Mouse (Mus musculus) megakaryocyte progenitor cell, adult 5-6 weeks (primary cell): ENCODE results near the gene 1700028K03Rik. TPM values are rescaled to one million over a fixed set of nuclear protein-coding genes. Genes with fewer than 3 reads are reported as not detected.

Experiments
- ATAC-seq: replicated peaks from 2 replicates; pipeline ENCODE4 v1.8.0; 2016; ENCODE audit warnings: mild to moderate bottlenecking, moderate TSS enrichment, inconsistent platforms; ENCODE audit not compliant: poor library complexity
- total RNA-seq, 2 experiments: library from RNA; stranded (forward) in 1 of 2; stranded (reverse) in 1 of 2; fragments of 157-497, 149-512 nt in 1 of 2; fragments of 200-1000 nt in 1 of 2; gene quantifications; 2 replicates each; pipeline versions ENCODE4 v1.2.3 to v1.2.4; 2015 to 2017

Gene 1700028K03Rik
- total RNA-seq (2015) (0.02 TPM in 1 of 2 replicates, not detected in the other), total RNA-seq (2017) (not detected in 2 replicates)

DNA sequence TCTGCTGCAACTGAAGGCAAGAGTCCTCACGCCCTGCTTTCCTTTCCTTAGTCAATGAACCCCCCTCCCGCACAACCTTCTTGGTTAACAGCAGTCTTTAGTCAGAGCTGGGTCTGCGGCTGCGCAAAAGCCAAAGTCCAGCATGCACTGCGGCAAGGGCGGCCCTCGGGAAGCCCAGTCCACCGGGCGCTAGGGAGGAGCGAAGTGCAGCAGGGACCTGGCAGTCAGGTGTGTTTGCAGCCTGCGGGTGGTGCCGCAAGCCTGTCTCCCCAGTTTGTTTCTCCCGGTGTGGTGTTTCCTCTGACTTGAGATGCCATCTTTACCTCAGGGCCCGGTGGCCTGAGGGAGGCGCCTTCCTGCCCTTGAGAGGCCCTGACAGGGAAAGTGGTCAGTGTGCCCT, at the start of gene 1700028K03Rik:
TSS of gene 1700028K03Rik (plus strand) at position 129 of the 400 bp plus-strand sequence.
- no peak for ATAC-seq

DNA sequence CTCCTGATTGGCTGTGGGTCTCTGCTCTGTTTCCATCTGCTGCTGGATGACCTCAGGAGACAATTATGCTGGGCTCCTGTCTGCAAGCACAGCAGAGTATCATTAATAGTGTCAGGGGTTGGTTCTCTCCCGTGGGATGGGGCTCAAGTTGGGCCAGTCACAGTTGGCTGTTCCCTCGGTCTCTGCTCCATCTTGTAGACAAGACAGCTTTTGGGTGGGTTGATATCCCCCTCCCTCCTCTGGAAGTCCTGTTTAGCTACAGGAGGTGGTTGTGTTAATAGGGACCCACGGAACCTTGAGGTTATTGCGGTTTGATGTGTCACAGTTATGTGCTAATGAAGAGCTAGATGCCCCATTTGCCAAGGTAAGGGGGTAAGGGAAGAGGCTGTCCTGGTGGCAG, 45.5 kb upstream of the 1700028K03Rik start:
- peak; percentile 37; the same call in 1 of the 2 replicates for ATAC-seq

DNA sequence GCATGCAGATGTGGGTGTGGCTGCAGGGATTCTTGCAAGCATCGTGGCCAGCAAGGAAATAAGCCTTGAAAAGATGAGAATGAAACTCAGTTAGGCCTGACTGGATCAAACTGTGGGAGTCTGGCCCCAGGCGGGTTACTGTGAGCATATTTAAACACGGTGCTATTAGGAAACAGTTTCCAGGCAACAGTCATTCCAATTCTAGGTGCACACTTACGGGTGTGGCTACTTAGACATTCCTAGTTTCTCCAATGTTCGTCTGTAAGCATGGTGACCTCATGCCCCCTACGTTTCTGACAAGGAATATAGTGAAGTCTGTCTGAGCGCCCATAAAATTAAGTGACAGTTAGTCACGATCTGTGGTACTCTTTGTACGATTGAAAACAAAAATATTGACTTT, 43.5 kb upstream of the 1700028K03Rik start:
- ATAC-seq = no peak

DNA sequence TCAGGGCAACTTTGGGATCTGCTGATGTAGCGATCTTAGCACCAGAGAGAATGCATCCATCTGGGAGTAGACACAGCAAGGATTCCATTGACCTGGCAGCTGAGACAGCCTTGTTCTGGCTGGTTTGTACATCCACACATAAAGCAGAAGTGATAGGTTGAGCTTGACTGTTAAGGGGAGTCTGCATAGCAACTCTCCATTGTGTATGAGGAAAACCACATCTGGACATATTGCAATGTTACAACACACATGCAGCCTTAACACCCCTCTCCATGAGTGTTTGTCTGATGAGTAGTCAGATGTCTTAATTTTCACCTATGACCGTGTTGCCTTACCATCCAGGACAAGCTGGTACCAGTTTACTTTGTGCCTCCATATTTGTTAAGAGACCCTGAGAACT, 42.0 kb upstream of the 1700028K03Rik start:
- ATAC-seq = peak; percentile 93

GRCm38 (mm10) chr5:107494759-107495158, 39.8 kb upstream of the 1700028K03Rik start:
- no peak; the same call in 1 of the 2 replicates for ATAC-seq

- no peak for ATAC-seq
These were observed 38.5 kb upstream of the 1700028K03Rik start for GRCm38 (mm10) chr5:107496047-107496446.

DNA sequence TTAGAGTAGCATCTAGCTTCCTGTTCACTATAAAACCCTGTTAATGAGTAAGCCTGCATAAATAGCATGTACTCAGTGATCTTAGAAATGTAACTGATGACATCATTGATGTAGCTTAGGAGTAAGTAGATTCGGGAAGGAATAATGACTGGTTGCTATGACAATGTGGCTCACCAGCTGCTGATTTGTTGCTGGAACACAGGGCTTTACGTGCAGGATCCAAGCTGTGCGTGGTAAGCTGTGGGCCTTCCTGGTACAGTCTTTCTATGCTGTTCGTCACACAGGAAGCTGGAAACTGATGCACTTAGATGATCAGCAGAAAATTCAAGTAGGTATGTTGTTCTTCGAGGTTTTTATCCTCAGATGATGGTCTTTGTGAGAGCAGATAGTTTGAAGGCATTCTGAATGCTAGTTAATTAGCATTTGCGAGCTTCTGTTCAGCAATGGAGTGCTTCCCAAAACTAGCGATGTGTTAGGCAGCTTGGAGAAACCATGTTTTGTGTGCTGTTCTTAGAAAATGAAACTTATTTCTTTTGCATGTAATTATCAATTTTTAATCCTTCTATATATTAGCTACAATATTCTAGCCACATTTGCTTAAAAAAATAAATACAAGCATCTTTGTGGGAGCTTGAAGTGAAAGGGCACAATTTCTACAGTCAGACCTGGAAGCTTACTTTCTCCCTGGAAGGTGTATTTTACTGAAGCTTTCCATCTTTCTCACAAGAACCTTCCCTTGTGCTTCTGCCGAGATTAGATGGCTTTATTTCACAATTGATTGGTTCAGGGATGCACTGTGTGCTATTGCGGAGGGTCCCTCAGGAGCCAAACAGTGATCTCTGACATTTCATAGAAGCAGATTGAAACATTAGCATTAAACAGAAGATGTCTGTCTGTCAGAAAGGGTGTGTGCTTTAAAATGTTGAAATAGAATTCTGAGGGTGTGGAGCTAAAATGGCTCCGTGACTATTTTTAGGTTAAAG, 36.7 kb upstream of the 1700028K03Rik start:
- no peak for ATAC-seq

DNA sequence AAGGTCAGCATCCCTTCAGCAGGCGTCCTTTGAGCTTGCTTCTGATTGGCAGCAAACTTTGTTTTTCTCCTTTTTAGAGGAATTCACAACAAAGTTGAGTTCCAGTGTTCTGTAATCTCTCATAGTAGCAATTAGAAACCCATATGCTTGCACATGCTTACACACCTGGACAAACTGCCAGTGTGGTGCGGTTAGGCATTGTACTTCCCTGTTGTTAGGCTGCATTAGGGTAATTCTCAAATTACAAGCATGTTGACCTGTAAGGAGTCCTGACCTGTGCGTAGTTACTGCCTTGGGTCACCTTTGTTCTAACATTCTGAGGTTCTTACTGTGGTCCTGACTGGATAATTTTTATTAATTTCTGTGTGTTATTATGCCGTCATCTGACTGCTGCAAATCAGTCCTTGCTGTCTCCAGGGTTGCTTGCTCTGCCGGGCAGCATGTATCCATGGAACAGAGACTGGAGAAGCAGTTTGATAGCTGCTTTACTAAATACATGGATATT, 35.7 kb upstream of the 1700028K03Rik start:
- no peak for ATAC-seq

DNA sequence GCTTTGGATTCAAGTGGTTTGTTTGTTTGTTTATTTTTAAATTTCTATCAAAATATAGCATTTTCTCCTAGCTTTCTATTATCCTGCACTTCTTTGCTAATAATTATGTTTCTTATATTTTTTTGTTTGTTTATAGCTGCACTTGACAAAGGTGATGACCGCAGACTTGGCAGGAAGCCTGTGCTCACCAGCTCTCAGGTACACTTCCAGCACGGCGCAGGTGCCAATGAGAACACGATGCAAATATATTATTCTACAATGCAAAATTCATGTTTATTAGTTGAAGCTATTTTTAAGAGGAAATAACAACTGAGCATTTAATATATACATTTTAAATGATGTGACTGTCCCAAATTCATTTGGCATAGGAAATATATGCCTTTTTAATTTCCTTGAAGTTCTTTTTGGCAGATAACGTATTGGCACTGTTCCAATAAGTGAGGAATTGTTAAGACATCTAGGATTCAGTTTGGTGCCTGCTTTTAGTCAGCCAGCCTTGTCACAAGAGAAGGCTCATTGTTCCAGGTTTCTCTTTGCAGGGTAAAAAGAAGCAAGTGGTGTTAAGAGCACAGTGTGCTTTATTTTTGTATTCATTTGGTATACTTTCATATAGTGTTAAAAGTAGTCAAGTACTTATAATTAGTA, 34.5 kb upstream of the 1700028K03Rik start:
- no peak for ATAC-seq

- ATAC-seq = no peak
These were observed 33.8 kb upstream of the 1700028K03Rik start for GRCm38 (mm10) chr5:107500741-107501140.

DNA sequence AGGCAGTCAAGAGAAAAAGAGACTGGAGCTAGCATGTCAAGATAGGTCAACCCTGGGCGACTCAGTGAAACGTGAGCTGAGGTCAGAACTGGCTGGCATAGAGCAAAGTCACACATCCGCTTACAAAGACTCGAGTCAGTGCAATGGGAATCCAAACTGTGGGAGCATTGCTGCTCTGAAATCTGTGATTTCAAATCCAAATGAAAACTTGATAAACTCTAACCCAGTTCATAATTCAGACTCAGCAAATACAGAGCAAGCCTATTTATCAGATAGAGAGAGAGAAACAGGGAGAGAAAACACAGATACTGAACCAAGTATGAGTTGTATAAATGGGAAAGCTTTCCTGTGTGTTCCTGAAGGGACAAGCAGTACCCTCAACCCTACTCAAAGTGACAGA, 27.2 kb upstream of the 1700028K03Rik start, which contains the start of gene Gm42669:
TSS of gene Gm42669 (plus strand) at position 301 of the 400 bp plus-strand sequence.
- ATAC-seq = no peak

DNA sequence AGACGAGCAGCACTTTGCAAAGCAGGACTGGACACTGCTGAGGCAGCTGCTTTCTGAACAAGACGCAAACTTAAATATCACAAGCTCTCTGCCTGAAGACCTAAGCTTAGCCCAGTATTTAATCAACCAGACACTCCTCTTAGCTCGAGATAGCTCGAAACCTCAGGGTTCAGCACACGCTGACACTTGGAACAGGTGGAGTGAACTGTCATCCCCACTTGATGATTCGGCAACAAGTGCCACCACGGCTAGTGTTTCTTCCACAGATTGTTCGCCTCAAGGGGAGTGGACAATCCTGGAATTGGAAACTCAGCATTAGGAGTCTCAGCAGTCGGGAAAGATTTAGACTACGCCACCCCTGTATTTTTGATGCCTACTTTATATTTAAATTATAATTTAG, 24.0 kb upstream of the 1700028K03Rik start:
- no peak for ATAC-seq

DNA sequence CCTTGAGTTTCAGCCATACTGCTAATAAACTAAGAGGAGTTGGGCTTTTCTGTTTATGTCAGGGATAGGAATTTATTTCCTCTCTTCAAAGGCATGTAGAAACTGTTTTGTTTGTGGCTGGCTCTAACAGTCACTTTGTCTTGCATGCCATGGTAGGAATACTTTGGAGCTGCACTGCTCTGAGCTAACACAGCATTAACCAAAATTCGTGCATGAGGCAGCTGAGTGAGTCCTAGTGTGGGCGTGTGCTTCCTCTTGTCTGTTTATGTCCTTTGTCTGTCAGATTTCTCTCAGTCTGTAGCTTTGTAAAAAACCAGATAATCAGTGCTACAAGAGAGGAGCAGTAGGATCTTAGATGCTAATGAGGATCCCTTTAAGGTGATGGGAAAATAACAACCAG, 23.2 kb upstream of the 1700028K03Rik start:
- ATAC-seq = no peak

DNA sequence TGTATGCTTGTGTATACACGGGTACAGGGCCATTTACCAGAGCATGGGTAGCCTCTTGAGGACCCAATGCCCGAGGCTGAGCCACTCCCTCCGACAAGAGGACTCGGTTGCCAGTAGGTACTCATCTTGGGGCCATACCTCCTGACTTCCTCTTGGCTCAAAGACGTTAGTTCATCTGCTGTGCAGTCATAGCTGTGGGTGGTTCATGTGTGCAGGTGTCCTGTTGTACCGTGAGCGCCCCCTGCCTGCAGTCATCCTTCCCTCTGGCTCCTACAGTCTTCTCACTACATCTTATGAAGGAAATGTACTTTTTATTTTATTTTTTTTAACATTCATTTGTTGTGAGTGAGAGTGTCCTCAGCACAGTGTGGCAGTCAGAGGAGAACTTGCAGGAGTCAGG, 20.9 kb upstream of the 1700028K03Rik start:
- ATAC-seq = peak; percentile 100

DNA sequence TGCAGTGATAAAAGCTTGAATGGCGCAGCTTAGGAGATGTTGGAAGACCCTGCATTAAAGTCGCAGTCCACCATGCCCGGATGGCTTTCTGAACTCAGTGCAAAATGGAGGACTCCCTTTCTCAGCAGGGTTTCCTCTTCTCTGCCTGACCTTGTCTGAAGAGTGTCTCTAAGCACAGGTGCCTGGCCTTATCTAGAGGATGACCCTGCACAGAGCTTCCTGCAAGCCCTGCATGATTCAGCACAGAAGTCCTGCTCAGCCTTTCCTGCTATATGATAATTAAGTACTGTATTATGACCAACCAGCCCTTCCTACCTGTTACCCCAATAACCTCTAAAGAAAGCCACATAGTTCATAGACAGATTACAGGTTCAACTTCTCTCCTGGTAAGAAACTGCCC, 19.1 kb upstream of the 1700028K03Rik start:
- no peak for ATAC-seq

GRCm38 (mm10) chr5:107516087-107516486, 18.4 kb upstream of the 1700028K03Rik start:
- ATAC-seq = no peak

DNA sequence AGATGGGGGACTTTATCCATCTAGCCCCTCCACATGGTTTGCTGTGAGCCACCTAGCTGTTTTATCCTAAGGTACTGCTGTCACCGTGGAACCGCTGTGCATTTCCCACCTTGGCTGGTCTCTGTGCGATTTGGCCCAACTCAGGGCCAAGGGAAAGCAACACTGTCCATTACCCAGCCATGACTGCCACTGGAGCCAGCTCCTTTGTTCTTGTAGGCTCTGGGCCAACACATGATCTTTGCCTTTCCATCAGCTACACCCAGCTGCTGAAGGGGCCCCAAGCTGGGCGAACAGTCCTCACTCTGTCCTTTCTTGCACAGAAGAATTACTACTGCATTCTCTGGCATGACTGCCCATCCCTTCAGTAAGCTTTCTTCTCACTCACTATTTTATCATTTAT, 15.9 kb upstream of the 1700028K03Rik start:
- ATAC-seq = no peak

- ATAC-seq = no peak
These were observed 13.1 kb upstream of the 1700028K03Rik start for GRCm38 (mm10) chr5:107521386-107521785.

DNA sequence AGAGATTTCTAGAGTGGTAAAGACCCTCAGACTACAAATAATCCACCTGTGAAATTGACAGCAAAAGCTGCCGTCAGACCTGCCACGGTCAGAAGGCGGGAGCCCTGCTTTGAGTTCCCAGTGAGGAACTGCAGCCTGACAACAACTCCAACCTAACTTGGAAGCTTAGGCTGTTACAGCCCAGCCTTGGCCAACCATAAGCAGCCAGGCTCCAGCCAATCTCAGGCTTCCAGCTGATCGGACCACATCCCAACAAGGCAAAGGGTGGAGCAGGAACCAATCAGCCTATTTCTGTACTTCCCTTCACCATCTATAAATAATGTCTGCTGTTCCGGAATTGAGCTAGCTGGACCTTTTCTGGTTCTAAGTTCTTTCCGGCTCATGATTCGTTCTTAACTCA, 12.6 kb upstream of the 1700028K03Rik start:
- ATAC-seq = peak; percentile 71

DNA sequence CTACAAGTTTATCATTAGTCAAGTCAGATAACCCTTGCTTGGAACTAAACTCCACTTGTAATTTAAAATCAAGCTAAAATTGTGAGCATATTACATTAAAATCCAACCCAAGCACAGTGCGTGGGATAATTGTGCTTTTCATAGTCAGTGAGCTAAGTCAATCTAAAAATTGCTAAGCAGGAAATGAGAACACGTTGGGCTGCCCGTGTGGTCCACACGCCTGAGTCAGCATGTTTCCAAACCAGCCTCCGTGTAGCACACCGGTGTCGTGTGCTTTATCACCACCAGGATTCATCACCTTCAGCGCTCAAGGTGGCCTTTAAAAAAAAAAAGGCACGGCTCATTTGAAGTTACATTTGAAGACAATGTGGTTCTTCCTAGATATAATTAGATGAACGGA, 10.2 kb upstream of the 1700028K03Rik start:
- ATAC-seq = peak; percentile 74

- no peak for ATAC-seq
These were observed 5.7 kb upstream of the 1700028K03Rik start for GRCm38 (mm10) chr5:107528856-107529255.

DNA sequence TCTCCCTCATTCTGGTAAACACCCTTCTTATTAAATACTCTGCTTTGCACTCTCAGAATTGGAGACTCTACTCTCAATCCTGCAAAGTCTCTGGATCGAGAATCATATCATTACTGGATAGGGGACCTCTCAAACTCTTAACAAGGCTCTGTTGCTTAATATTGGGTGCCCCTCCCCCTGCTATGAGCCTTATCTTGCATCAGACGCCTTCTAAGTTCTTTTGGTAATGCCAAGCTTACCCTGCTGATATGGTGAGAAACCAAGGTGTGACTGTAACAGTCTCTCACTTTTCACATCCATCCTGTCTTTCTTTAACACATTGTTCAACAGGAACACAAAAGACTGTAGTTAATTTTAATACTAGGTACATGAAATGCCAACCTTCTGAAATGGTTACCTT, 919 bp upstream of the 1700028K03Rik start:
- ATAC-seq = no peak
